Mouse (Mus musculus): ENCODE measurements around the gene Rab3c.

The Rab3c gene

DNA sequence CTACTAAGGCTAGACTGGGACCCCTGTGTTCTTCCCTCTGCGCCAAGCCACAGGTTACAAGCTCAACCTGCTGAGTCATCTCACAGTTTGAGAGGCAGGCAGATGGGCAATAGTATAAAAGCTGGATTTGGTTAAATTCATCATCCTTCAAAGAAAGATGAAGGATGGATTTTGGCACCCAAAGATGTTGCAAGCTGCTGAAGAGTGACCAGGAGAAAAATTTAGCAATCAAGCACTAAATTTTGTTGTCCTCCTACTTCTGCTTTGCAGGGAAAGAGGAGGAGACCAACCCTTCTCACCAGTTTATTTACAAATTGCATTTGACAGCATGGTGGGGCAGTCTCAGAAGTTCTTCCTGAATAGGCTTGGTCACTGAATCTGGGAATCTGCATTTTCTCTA, 90.8 kb downstream of the Rab3c start:
- in situ Hi-C loops (cut with MboI, MseI): no loop called here

DNA sequence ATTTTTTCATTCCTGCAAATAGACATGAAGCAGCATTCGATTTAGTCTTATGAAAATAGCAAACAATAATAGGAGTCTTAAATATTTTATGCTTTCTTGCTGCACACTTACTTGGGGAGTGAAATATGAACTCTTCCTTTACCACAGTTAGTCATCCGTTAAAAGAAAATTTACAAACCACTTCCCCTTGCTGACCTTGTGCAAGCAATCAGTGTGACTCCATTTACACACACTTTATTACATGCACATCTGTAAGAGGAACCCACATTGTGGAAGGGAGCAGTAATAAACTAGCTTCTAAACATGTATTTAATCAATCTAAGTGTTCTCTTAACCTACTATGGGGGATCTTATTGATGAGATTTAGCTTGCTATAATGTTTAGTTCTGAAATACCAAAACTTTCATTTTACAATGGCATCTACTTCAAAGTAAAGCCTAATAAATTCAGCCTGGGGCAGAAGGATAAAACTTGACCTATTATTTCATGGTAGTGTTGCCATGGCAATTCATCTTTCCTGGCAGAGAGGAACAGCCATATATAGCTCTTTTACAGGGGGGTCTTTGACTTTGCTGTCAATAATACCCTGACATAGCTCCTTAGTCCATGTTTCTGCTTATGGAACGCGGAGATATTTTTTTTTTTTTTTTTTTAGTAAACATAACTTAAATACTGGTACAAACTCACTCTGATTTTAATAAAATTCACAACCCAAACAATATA, 95.7 kb downstream of the Rab3c start:
- in situ Hi-C loops (cut with MboI, MseI): no loop called here

DNA sequence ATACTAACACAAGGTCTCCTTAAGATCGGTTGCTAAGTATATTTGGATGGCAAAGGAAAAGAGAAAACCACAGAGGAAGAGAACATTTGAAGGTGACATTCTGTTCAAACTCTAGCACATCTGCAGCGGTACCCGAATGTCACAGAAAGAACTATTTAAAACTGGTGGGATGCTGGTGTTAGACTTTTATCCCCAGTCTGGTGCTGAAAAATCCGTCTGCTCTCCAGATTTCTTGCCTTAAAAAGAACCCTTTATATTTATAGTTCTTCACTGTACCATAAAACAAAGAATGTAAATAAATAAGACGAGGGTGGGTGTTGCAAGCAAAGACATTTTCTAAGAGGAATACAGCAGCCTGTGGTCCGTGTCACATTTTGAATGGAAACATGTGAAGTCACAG, 105.1 kb downstream of the Rab3c start:
- in situ Hi-C loops (cut with MboI, MseI): no loop called here

DNA sequence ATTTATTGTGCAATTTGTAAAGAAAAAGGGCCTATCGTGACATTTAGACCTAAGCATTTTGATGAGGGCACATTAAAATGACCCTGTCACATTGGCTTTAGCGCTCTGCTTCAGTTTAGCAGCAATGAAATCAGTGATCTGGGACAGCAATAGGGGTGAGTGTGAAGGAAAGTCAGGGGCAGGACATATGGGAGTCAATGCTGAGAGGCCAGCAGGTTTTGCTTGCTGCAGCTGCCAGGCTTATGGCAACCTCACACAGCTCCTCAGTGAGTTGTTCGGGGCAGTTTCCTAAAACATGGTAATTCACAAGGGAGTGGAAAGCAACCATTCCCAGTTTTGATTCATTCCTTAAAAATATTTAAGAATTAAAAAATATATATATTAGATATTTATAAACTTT, 111.1 kb downstream of the Rab3c start:
- in situ Hi-C loops (cut with MboI, MseI): no loop called here

DNA sequence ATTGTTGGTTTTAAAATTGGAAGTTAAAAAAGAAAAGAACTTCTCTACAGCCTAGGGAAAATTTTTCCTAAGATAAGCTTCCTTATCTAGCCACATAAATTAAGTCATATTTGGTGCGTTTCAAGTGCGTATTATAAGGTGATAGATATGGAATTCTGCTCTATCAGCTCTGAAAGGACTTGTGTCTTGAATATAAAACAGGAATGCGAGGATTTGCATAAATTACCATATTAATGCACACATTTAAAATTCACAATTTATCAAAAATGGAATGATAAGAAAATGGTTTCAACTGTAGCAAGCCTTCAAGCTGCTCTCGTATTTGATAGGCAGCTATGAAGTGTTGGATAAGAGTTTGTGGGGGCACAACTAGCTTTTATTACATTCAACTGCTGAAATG, 111.6 kb downstream of the Rab3c start:
- in situ Hi-C loops (cut with MboI, MseI): no loop called here

DNA sequence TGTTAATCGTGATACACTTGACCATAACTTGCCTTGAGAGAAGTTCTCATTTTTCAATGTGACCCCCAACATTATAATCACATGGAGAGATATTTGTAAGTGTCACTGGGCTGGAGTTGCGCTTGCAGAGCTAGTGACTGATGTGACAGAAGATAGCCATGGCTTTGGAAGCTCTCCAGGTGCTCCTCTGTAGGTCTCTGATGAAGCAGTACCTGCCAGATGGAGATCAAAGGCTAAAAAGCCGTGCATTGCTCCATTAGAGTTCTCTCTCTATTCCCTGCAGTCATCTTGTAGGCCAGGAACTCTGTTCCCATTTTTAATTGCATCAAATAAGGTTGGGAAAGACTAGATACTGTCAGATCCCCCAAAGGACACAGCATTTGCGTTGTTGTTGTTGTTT, 112.2 kb downstream of the Rab3c start:
- in situ Hi-C loops (cut with MboI, MseI): no loop called here

DNA sequence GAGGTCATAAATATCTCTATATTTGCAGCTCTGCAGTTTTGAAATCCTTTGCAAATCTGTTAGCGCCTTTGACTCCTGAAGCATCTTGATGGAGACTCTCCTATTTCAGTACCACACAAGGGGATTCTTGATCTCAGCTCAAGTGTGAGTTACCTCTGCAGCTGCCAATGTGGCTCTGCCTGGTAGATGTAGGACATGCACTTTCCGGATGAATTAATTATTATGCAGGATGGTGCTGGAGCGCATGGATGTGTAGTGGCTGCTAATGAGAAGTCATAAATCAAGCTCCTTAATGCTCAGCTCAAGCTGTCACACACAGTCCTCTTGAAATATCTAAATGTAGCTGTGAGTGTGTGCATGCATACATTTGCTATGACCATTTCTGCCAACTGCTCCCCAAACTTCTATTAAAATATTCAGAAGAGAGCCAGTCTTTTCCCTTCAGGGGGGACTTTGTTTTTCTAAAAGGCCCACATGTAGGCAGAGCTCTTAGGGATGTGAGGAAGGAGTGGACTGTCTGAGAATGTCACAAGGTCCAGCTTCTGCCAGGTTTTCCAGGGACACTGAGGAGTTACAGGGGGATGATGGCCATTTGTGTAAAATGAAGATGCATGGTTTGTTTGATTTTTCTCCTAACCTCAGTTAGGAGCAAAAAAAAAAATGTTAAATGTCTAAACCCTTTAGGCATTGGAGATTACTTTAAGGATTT, 114.0 kb downstream of the Rab3c start:
- in situ Hi-C loops (cut with MboI, MseI): no loop called here

DNA sequence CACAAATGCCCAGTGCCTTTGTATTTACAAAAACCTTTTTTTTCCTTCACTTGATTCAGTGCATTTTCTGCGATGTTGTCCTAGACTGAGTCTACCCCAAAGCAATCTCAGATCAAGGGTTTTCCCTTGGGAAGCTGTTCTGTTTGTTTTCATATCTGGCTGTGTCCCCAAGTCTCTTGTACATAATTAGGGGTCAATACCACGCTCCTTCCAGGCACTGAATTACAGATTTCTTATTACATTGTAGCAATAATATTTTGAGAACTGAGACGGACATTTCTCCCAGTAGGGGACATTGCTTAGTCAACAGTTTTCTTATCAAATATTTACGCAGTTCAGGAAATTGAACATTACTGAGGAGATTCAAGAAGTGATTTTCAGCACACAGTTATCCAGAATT, 120.8 kb downstream of the Rab3c start:
- in situ Hi-C loops (cut with MboI, MseI): no loop called here

DNA sequence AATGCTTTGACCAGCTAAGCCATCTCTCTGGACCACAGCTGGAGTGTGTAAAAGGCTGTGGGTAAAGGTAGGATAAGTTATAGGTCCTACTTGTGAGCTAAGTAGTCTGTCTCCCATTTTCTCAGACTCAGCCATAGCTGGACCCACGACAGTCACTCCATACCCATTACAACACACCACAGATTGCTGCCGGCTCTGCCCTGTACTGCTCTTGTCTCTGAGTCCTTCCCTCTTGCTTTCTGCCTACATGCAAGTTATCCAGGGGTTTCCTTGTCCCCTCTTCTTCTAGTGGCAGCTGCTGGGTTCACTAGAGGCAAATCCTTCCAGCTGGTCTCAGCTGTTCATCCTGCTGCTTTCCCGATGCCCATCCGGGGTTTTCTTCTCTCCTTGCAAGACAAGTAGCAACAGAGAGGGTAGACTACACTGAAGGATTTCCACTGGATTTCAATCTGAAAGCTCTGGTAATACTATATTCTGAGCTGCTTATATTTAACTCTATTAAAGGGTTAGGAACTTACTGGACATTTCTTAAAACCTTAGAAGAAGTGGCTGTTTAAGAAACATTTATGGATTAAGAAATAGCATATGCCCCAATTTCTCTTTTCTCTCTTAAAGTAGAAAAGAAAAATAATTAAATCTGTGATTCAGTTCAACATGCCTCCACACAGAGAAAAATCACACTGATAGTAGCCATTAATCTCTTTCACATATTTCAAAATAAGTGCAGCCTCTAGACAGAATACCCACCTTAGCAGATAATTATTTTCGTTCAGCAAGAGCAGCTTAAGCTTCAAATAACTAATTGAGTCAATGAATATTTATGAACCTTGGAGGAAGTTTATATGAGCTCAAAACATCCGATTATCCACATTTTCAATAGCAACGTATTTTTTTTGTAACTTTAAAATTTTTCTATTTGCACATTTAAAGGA, 121.9 kb downstream of the Rab3c start:
- in situ Hi-C loops (cut with MboI, MseI): no loop called here

DNA sequence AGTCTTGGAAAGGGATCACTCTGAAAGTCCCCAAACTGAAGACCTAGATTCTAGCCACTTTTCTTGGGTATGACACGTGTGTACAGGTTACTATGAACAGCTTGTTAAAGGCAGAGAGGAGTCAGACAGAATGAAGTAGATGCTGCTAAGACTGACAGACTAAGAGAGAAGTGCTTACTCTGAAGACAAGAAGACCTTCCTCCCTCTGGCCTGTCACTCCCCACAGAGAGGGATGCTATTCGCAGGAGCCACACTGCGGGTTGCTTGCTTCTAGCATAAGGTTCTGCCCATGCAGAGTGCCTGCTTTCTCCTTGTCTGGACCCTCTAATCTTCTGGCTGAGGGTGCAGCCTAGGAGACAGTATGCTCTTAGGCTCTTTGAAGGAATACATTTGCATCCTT, 135.3 kb downstream of the Rab3c start:
- in situ Hi-C loops (cut with MboI, MseI): no loop called here

DNA sequence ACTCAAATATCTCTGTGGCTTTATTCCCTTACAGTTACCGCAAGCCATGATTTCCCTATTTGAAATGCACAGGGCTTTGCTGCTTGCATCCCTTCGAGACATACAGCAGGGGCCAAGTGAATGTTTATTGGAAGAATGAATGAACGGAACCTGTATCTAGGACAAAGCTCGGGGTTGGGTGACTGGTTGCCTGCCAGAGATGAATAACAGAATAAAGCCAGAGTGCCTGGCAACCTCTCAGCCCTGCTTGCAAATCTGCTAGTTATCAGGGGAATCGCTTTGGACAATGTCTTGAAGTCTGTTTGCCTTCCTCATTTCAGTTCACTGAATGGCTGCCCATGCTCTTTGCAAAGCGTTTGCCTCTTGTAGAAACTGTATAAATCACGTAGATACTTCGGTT, 135.8 kb downstream of the Rab3c start:
- in situ Hi-C loops (cut with MboI, MseI): no loop called here

DNA sequence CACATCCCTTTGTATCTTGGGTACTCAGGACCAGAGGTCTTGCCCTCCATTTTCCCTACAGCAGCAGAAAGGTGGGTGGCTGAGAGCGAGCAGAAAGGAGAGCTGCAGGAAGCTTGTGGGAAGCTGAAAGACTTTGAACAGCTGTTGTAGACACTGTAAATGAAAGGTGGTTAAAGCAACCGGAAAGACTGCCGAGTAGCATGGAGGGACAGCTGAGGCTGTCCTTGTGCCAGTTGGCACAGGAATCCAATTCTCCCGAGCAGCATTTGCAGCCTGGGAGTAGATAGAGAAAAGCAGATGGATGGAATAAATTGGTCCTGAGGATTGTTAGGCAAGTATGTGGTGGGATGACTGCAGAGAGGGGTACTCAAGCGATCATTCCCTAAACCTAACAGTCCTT, 141.5 kb downstream of the Rab3c start:
- in situ Hi-C loops (cut with MboI, MseI): no loop called here

DNA sequence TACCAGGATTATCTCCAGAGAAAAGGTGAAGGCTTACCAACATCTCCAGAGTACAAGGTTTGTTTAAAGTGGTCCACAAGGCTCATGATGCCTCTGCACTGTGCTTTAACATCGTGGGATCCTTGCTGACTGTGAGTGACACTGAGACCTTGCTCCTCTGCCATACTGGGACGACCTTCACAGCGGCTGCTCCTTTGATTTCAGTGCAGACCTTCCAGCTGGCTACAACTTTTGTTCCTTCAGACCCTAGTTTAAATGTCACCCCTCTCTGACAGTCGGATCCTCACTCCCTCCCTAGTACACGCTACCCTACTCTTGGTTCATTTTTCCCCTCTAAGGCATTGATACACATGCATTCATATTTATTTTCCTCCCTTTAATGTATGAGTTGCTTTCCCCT, 142.2 kb downstream of the Rab3c start:
- in situ Hi-C loops (cut with MboI, MseI): no loop called here

DNA sequence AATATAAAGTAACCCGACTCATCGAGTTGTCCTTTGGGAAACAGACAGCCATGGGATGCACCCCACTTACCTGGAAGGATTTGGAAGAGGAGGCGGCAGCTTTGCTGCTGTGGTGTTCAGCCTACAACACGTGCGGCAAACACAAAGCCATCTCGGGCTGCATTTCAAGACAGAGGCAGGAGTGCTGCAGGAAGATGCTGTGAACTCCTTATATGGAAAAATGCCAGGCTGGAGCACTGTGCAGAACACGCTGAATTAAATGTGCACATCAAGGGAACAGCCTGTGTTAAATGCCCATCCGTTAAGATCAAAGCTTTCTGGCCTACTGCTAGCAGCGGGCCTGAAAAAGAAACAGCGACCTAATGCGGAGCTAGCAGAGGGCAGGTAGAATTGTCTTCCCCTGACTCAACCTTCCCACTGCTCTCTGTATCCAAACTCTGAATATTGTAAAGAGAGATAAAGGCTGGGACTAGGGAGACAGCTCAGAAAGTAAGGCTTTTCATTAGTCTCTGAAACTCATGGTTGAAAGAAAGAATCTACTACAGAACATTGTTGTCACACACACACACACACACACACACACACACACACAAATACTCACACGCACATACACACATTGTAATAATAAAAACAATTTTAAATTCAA, 153.1 kb downstream of the Rab3c start:
- in situ Hi-C loops (cut with MboI, MseI): no loop called here

DNA sequence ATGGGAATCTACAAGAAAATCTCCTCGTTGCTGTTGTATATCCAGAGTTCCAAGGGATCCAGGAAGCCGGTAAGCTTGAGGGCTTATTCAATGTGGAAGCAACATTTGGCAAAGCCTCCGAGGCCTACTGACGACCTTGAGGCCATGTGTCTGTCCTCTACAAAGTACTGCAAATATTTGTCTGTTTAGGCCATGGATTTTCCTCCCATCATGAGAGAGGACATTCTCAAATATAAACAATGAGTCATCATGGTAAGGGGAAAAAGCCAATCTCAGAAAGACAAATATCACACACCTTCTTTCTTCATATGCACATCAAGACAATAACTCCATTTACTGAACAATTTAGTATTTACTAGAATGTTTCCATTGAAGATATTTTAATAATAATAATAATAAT, 158.0 kb downstream of the Rab3c start:
- in situ Hi-C loops (cut with MboI, MseI): no loop called here

DNA sequence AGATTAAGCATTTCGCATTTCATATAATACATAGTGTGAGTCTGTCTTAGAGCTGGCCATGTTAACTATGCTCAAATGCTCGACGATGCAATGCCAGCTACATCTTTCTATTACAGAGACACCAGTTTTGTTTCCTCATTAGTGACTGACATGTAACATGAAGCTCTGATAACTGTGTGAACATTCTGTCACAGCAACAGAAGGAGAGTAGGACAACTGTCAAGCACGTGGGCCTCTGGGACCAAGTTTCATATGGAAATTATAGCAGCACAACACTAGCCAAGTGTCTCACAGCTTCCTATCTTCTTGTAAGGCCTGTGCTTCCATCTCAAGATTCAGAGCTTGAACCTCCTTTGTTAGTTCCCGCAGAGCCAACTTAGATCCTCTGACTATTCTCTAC, 163.9 kb downstream of the Rab3c start:
- in situ Hi-C loops (cut with MboI, MseI): loop anchor here (10.0 kb wide), 1 partner anchor 962 kb away; no protein-coding TSS in a partner anchor

DNA sequence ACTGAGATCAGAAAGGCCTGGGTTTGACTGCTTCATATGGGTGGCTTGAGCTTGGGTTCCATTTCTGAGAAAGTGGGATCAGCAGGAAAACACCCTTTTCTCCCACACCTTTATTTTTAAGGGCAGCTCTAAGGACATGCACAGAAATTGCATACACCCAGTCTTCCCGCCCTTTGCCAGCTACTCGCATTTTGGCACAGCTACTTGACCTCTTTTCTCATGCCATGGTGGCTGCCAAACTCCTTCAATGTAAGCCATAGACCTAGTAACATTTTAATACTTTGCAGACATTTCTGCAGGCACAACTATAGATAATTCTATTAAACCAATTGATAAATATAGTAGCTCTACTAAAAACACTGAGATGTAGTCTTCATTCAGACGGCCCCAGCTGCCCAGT, 164.5 kb downstream of the Rab3c start:
- in situ Hi-C loops (cut with MboI, MseI): loop anchor here (10.0 kb wide), 1 partner anchor 962 kb away; no protein-coding TSS in a partner anchor

DNA sequence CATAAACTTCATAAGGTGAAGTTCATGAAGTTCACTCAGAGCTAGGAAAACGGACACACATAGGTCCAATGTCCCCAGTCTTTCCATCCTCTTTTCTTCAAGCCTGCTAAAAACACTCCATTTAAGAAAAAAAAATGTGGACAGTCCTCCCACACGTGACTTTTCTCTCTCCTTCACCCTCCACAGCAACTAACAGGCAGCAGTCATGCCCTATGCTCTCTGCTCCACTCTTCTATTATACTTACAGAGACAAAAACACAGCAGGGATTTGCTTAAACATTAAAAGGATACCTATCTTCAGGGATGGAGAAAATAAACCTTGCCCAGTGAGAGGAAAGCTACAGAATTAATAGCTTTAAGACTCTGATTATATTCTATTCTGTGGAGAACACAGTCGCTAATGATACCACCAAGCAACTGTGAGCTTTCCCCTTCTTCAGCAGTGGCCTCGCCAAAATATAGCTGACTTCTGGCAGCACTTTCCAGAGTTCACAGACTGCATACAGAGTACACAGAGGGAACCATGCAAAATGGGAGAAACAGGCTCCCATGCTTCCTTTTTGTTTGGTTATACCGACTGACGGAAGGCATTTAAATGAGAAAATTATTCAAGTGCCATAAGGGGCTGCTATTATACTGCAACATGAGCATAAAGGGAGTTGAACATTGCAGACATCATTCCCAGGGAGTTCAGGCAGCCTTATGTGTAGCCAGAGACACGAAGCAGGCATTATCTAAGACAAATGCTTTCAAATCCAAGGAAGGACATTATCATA, 165.7 kb downstream of the Rab3c start:
- in situ Hi-C loops (cut with MboI, MseI): loop anchor here (10.0 kb wide), 1 partner anchor 960 kb away; no protein-coding TSS in a partner anchor

DNA sequence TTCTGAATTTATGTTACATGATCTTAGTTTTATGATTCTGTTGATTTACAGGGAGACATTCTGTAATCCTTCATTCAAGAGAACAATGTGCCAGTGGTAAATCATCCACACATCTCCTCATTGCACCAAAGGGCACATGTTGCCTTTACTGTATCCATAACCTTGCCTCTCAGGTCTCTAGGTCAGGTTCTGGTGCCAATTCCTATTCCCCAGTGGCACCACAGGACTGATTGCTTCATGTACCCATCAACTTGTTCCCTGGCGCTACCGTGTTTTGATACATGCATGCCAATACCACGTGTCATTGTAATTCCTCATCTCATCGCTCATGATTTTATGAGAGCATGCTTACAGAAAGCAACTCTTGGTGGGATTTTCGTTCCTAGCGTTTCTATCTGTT, 167.1 kb downstream of the Rab3c start:
- in situ Hi-C loops (cut with MboI, MseI): loop anchor here (10.0 kb wide), 1 partner anchor 959 kb away; no protein-coding TSS in a partner anchor

DNA sequence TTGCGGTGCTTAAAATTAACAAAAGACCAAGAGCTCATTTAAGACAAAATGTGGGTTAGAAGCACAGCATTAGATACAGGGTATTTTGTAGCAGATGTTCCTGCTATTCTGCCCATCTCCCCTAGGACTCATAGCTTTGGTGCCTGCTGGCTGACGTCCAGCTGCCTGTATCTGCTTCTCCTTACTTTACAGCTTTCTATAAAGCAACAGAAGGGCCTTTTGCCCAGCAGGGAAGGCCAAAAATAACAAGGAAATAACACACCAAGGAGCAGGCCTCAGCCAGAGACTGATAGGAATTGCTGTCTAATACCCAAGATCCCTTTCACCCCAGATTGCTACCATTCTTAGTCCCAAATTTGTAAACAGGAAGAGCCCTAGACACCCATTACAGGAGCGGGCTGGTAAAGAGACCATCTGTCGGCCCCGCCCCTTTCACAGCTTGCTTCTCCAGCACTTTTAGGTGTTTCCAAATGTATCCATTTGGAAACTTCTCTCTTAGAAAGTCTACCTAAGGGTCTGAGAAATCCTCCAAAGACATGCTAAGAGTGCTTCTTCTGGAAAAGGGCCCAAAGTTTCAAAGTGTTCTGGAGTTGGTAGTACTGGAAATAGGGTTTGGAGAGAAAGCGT, 183.3 kb downstream of the Rab3c start:
- in situ Hi-C loops (cut with MboI, MseI): no loop called here
